Mouse (Mus musculus): ENCODE results near the gene Ucp2.
"Not testable (repeated sequence)": the region's sequence is repeated elsewhere in the genome, so short reads cannot be mapped to it uniquely, and the experiment has no call there.

Gene Ucp2

GRCm38 (mm10) chr7:100479823-100480164, 13.3 kb upstream of the Ucp2 start:
- no peak for DNase-seq (ENCODE audit: low read depth)

- no peak for DNase-seq (ENCODE audit: low read depth)
These were observed 13.0 kb upstream of the Ucp2 start for GRCm38 (mm10) chr7:100480175-100480574.

DNA sequence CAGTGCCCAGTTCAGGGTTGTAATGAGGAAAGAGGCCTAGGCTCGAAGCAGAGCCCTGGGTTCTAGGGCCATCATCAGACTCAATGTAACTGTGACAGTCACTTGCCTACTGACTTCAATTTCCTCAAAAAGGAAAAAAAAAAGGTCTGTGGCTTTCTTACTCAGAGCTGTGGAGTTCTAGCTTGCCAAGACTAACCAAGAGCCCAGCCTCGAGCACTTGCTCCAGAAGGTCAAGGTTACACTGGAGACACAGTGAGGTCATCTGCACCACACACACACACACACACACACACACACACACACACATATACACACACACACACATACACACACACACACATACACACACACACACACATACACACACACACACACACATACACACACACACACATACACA, 11.1 kb upstream of the Ucp2 start:
- not testable (repeated sequence) for DNase-seq (ENCODE audit: low read depth)

- DNase-seq (ENCODE audit: low read depth): no peak
These were observed 8.6 kb upstream of the Ucp2 start for GRCm38 (mm10) chr7:100484493-100484892.

DNA sequence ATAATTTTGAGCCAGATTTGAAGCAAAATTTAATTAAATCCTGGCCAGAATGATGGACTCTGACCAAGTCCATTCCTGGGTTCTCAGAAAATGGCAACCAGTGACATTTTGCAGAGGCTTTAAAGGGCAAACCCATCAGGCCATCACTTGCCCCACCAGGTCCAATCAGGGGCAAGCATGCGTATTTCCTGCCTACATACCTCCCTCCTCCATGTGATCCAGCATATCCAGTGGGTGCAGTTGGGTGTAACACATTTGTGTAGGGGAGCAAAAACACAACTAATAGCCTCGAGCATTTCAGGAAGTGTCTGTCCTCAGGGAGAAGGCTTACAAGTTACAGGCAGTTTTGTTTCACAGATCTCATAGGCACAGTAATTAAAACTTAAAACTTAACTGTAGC, 5.8 kb upstream of the Ucp2 start:
- no peak for DNase-seq (ENCODE audit: low read depth)

GRCm38 (mm10) chr7:100488474-100489048, 4.6 kb upstream of the Ucp2 start:
- DNase-seq (ENCODE audit: low read depth): no peak

DNA sequence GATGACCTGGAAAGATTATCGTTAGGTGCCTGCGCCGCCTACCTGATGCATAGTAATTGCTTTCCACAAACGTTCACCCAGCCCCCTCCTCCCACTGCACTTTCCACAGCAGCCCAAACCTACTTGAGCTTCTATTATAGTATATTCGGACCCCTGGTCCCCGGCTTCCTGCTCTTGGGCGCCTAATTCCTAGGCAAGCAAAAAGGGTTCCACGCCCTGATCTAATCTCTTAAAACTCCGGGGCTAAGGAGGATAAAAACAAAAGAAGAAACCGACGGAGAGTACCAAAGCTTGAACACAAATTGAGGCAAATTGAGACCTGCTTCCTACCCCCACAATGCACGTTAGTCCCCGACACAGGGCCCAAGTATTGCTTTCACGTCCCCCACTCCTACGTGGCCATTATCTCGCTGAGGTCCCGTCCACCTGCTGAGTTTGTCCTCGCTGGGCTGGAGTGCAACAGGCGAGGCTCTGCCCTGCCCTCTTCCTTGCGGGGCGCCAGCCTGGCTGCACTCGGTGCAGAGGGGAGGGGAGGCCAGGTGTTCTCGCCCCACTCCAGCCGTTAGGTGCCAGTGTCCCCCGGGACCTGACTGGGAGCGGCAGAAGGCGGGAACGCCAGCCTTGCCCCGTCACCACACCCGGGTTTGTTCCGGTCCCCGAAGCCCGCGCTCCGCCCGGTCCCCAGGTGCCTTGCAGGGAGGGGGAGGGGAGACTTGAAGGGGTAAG, 583 bp upstream of the Ucp2 start:
- DNase-seq (ENCODE audit: low read depth): peak; percentile 59

GRCm38 (mm10) chr7:100493484-100494414, 612 bp downstream of the Ucp2 start:
- peak; percentile 82 for DNase-seq (ENCODE audit: low read depth)

DNA sequence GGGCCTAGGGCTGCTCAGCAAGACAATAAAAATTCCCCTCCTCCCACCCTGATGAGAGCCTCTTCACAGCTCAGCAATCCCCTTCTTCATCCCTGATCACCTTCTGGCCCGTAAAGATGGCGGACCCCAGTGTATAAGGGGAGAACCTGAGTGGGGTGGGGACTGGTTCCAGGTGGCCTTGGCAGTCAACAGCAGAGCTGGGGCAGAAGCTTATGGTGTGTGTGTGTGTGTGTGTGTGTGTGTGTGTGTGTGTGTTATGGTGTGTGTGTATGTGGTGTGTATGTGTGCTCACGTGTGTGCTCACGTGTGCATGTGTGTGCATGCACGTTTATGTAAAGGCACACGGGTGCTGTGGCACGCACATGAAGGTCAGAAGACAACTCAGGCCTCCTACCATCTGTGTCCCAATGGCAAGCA, 1.3 kb downstream of the Ucp2 start:
- DNase-seq (ENCODE audit: low read depth): peak; percentile 73

- DNase-seq (ENCODE audit: low read depth): no peak
These were observed 1.9 kb downstream of the Ucp2 start for GRCm38 (mm10) chr7:100495042-100495441.

DNA sequence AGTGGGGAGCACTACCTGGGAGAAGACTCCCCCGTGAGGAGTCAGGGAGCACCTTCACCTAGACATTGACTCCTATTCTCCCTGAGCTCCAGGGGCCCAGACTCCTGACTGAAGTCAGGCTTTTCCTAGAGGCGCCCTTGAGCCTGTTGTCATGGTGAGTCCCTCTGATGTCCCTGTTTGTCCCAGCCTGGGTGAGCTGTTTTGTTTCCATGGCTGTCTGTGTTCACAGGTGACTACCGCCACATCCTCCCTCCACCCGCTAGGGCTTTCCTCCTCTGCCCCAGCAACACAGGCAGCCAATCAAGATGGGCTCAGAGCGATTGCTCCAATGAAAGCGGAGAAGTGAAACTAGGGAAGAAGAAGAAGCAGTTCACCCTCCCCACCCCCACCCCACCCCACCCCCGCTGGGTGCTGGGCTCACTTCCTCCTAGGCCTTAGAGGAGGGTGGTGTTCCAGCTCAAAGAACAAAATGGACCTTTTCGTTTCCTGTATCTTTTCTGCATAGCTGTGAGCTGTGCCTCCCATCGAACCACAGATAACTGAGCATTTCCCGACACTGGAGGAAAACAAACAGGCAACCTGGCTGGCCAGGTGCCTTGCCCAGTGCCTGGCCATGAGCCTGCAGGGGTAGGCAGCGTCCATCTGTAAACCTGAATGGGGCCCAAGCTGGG, 2.6 kb downstream of the Ucp2 start:
- peak; percentile 96 for DNase-seq (ENCODE audit: low read depth)

DNA sequence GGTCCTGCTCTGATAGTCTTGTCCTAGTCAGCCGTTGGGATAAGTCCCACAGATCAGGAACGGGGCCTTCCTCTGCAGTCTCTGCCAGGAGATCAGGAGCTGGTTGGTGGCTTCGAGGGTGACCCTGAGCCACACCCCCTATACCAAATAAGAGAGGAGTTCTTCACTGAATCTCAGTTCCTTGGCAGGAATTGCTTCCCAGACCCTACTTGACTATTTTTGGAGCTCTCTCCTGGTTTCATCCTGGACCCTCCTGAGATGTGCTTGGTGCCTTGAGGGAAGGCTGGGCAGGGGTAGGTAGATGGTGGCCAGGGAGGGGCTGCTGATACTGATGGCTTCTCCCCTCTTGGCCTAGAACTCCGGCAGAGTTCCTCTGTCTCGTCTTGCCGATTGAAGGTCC, 3.2 kb downstream of the Ucp2 start:
- no peak for DNase-seq (ENCODE audit: low read depth)

GRCm38 (mm10) chr7:100496791-100497190, 3.7 kb downstream of the Ucp2 start:
- no peak for DNase-seq (ENCODE audit: low read depth)

GRCm38 (mm10) chr7:100497402-100497801, 4.3 kb downstream of the Ucp2 start:
- DNase-seq (ENCODE audit: low read depth): no peak

DNA sequence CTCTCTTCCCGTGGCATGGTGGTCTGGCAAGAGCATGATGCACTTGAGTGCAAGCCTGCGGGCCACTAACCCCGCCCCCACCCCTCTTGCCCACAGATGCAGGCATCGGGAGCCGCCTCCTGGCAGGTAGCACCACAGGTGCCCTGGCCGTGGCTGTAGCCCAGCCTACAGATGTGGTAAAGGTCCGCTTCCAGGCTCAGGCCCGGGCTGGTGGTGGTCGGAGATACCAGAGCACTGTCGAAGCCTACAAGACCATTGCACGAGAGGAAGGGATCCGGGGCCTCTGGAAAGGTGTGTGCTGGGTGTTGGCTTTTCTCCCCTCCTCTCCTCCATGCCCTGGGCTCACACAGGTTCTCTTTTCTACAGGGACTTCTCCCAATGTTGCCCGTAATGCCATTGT, 4.8 kb downstream of the Ucp2 start:
- DNase-seq (ENCODE audit: low read depth): peak; percentile 28

DNA sequence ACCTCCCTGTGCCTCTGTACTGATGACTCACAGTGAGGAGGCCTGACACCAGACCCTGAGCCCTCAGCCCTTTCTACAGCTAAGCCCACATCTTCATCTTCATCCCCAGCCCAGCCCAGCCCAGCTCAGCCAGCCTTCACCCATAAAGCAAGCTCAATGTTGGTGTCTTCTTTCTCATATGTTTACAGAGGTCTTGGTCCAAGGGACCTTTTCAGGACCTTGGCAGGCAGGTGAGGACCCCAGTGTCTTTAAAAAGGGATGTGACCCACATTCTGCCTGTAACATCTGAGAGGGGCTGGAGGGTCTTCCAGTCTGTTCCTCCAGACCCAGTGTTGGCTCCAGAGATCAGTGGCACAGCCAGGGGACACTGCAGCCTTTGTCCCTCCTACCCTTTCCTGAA, 6.3 kb downstream of the Ucp2 start:
- no peak for DNase-seq (ENCODE audit: low read depth)

GRCm38 (mm10) chr7:100500276-100500977, 7.3 kb downstream of the Ucp2 start:
- DNase-seq (ENCODE audit: low read depth): peak; percentile 30

DNA sequence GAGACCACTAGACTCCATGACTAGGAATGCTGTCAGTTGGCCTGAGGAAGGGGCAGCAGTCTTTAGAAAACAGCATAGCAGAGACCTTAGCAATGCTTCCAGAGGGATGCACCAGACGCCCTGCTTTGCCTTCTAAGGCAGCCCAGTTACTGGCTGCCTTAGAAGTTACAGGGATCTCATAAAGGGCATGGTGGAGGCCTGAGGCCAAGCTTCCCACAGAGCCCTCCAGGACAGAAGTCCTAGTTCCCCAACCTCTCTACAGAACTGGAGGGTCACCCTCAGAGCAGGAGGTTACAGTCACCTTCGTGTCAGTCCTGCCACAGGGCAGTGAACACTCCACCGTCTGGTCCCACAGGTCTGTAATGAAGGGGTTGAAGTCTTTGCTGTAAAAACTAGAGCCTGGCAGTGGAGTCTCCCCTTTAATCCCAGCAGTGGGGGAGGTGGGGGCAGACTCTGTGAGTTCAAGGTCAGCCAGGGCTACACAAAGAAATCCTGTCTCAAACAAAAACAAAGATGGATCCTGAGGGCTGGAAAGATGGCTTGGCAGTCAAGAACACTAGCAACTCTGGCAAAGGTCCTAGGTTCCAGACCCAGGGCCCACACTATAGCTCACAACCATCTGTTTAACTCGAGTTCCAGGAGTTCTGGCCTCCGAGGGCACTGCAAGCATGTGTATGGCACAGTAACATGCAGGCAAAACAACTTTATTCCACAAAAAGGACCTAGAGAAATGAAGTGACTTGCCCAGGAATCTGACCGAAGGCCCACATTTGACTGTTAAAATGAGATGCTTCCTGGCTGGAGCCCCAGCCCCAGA, 8.1 kb downstream of the Ucp2 start:
- DNase-seq (ENCODE audit: low read depth): peak; percentile 32

GRCm38 (mm10) chr7:100501844-100502373, 8.8 kb downstream of the Ucp2 start:
- DNase-seq (ENCODE audit: low read depth): peak; percentile 26

DNA sequence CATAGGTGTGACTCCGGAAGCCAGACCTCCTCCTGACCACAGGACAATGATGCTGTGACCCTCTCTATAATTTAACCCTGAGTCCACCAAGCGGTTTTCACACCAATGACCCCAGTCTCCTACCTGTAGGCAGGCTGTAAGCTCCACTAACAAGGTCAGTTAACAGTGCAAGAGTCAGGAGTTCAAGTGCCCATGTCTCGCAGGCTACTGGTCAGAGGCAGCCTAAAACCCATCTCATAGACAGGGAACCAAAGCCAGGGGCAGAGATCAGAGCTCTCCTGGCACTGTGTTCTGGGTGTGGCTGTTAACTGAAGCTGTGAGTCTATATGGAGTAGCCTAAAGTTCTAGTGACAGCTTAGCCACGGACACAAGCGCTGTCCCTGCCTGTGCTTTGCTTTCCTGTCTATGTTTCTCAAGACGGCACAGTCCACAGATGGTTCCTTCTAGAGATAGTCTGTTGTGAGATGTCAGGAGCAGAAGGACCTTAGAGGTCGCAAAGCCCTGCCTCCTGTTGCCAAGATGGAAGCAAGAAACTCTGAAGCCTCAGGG, 9.3 kb downstream of the Ucp2 start:
- DNase-seq (ENCODE audit: low read depth): peak; percentile 39
